Mouse (Mus musculus): ENCODE results near the gene Vmn1r114. TPM values are rescaled to one million over a fixed set of nuclear protein-coding genes. Genes with fewer than 3 reads are reported as not detected.
"Not testable (repeated sequence)": the region's sequence is repeated elsewhere in the genome, so short reads cannot be mapped to it uniquely, and the experiment has no call there.

Gene Vmn1r114
- polyA plus RNA-seq (2015; fragmentation: Nextera tagmentation; extraction: Ambion mirVana) = not detected in 2 replicates

DNA sequence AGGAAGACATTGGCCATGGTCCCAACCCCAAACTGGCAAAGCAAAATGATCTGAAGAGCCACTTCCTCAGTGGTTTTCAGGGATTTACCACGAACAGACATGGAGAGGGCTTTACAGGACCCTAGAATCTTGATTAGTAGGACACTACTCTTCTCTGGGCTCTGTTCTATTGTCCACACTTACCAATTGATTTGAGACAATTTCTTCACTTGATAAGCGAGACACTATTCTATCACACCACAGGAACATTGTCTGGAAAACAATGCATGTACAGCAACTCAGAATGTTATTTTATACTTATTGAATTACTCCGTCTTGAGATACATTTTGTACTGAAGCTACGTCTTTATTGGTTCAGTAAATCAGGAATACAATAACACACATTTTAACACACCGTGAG lies at the start of gene Vmn1r114:
Gene Vmn1r114 (minus strand): TSS at position 101 of the 400 bp plus-strand sequence.
- not testable (repeated sequence) for H3K9me3 ChIP-seq (replicated peaks); DNase-seq; H3K9ac ChIP-seq; H3K27ac ChIP-seq; H3K4me1 ChIP-seq (replicated peaks); ATAC-seq (ENCODE audit: low read depth); H3K36me3 ChIP-seq; H3K27me3 ChIP-seq; H3K4me2 ChIP-seq; H3K4me3 ChIP-seq (replicated peaks)
- no CpG with 5 or more reads among the region's 5 CpGs for WGBS (ENCODE audit: insufficient replicate concordance)

DNA sequence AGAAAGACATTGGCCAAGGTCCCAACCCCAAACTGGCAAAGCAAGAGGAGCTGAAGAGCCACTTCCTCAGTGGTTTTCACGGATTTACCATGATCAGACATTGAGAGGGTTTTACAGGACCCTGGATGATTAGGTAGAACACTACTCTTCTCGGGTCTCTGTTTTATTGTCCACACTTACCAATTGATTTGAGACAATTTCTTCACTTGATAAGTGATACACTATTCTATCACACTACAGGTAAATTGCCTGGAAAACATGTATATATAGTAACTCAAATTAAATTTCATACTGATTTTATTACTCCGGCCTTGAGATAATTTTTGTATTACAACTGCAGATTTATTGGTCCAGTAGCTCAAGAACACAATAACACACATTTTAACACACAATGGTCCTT lies 32.9 kb upstream of the Vmn1r114 start, which contains the start of gene Vmn1r115:
Gene Vmn1r115 (minus strand): TSS at position 101 of the 400 bp plus-strand sequence.
- not testable (repeated sequence) for H3K27ac ChIP-seq; H3K4me2 ChIP-seq; DNase-seq; H3K4me1 ChIP-seq (replicated peaks); H3K9me3 ChIP-seq (replicated peaks); H3K27me3 ChIP-seq; H3K9ac ChIP-seq; ATAC-seq (ENCODE audit: low read depth); H3K4me3 ChIP-seq (replicated peaks); H3K36me3 ChIP-seq
- 69% methylated on average over 1 of the region's 3 CpGs for WGBS (ENCODE audit: insufficient replicate concordance)

DNA sequence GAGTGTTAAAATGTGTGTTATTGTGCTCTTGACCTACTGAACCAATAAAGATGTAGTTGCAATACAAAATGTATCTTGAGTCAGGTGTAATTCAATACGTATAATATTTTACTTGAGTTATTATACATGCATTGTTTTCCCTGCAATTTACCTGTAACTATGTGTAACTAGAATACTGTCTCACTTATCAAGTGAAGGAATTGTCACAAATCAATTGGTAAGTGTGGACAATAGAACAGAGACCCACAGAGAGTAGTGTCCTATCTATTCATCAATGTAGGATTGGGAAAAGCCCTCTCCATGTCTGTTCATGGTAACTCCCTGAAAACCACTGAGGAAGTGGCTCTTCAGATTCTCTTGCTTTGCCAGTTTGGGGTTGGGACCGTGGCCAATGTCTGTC lies 25.0 kb downstream of the Vmn1r114 start, which contains the start of gene Vmn1r113:
Gene Vmn1r113 (plus strand): TSS at position 301 of the 400 bp plus-strand sequence.
- 43% methylated on average over 2 of the region's 2 CpGs for WGBS (ENCODE audit: insufficient replicate concordance)
- H3K9me3 ChIP-seq (replicated peaks); H3K4me1 ChIP-seq (replicated peaks); H3K27ac ChIP-seq; H3K9ac ChIP-seq; H3K36me3 ChIP-seq; H3K4me3 ChIP-seq (replicated peaks); DNase-seq; ATAC-seq (ENCODE audit: low read depth); H3K27me3 ChIP-seq; H3K4me2 ChIP-seq: not testable (repeated sequence)

DNA sequence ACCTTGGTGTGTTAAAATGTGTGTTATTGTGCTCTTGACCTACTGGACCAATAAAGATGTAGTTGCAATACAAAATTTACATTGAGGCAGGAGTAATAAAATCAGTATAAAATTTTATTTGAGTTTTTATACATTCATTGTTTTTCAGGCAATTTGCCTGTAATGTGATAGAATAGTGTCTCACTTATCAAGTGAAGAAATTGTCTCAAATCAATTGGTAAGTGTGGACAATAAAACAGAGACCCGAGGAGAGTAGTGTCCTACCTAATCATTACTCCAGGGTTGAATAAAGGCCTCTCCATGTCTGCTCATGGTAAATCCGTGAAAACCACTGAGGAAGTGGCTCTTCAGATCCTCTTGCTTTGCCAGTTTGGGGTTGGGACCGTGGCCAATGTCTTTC lies 41.1 kb downstream of the Vmn1r114 start, which contains the start of gene Vmn1r112:
Gene Vmn1r112 (plus strand): TSS at position 301 of the 400 bp plus-strand sequence.
- not testable (repeated sequence) for H3K9ac ChIP-seq; H3K36me3 ChIP-seq; ATAC-seq (ENCODE audit: low read depth); H3K9me3 ChIP-seq (replicated peaks); H3K27me3 ChIP-seq; H3K4me1 ChIP-seq (replicated peaks); H3K4me2 ChIP-seq; DNase-seq; H3K4me3 ChIP-seq (replicated peaks); H3K27ac ChIP-seq
- WGBS (ENCODE audit: insufficient replicate concordance) = no CpG with 5 or more reads among the region's 3 CpGs

Other genes starting within 250 kb of the Vmn1r114 start
- not detected in 2 replicates for gene Gm4141, start 235.9 kb downstream of the Vmn1r114 start, polyA plus RNA-seq (2015; fragmentation: Nextera tagmentation; extraction: Ambion mirVana)
- not detected in 2 replicates for gene Gm4513, start 213.2 kb downstream of the Vmn1r114 start, polyA plus RNA-seq (2015; fragmentation: Nextera tagmentation; extraction: Ambion mirVana)
- not detected in 2 replicates for gene Vmn1r107, start 143.3 kb downstream of the Vmn1r114 start, polyA plus RNA-seq (2015; fragmentation: Nextera tagmentation; extraction: Ambion mirVana)
- not detected in 2 replicates for gene Vmn1r111, start 109.0 kb downstream of the Vmn1r114 start, polyA plus RNA-seq (2015; fragmentation: Nextera tagmentation; extraction: Ambion mirVana)
- not detected in 2 replicates for gene Gm10668, start 81.6 kb downstream of the Vmn1r114 start, polyA plus RNA-seq (2015; fragmentation: Nextera tagmentation; extraction: Ambion mirVana)
- gene Vmn1r112, start 41.0 kb downstream of the Vmn1r114 start, polyA plus RNA-seq (2015; fragmentation: Nextera tagmentation; extraction: Ambion mirVana) = not detected in 2 replicates
- gene Vmn1r113, start 24.9 kb downstream of the Vmn1r114 start, polyA plus RNA-seq (2015; fragmentation: Nextera tagmentation; extraction: Ambion mirVana) = not detected in 2 replicates
- gene Vmn1r115, start 32.8 kb upstream of the Vmn1r114 start, polyA plus RNA-seq (2015; fragmentation: Nextera tagmentation; extraction: Ambion mirVana) = not detected in 2 replicates
- gene Vmn1r116, start 60.1 kb upstream of the Vmn1r114 start, polyA plus RNA-seq (2015; fragmentation: Nextera tagmentation; extraction: Ambion mirVana) = not detected in 2 replicates
- gene Vmn1r117, start 71.9 kb upstream of the Vmn1r114 start, polyA plus RNA-seq (2015; fragmentation: Nextera tagmentation; extraction: Ambion mirVana) = not detected in 2 replicates
- not detected in 2 replicates for gene Vmn1r118, start 100.2 kb upstream of the Vmn1r114 start, polyA plus RNA-seq (2015; fragmentation: Nextera tagmentation; extraction: Ambion mirVana)
- not detected in 2 replicates for gene Vmn1r119, start 200.3 kb upstream of the Vmn1r114 start, polyA plus RNA-seq (2015; fragmentation: Nextera tagmentation; extraction: Ambion mirVana)
- not detected in 2 replicates for gene Vmn1r120, start 241.6 kb upstream of the Vmn1r114 start, polyA plus RNA-seq (2015; fragmentation: Nextera tagmentation; extraction: Ambion mirVana)